Mouse (Mus musculus) embryonic facial prominence, embryonic 11.5 days (tissue): ENCODE results near the gene Myh9. TPM values are rescaled to one million over a fixed set of nuclear protein-coding genes. Genes with fewer than 3 reads are reported as not detected.

Experiments
- ATAC-seq: fragments of 200-750 bp; cut with Nextera tagmentation; replicated peaks from 2 replicates; pipeline ENCODE4 v1.8.0; 2017; ENCODE audit warnings: low read depth; ENCODE audit not compliant: insufficient number of reproducible peaks, low FRiP score, low TSS enrichment
- DNase-seq: peaks from one replicate; pipeline ENCODE4 v3.0.0-alpha.2; 2015; ENCODE audit warnings: low spot score
- H3K27ac ChIP-seq: fragments of 300-500 bp; sonication (generic); replicated peaks from 2 replicates; pipeline ENCODE4 v1.5.1; 2014; ENCODE audit warnings: mild to moderate bottlenecking, low read depth, low read length, control low read depth
- H3K27me3 ChIP-seq: fragments of 300-500 bp; sonication (generic); 2 replicates; pipeline ENCODE4 v1.6.1; 2014; ENCODE audit warnings: mild to moderate bottlenecking, low read length, moderate library complexity, mixed read lengths; ENCODE audit not compliant: control insufficient read depth, insufficient read depth
- H3K36me3 ChIP-seq: fragments of 300-500 bp; sonication (generic); replicated peaks from 2 replicates; pipeline ENCODE4 v1.6.1; 2014; ENCODE audit warnings: low read depth, mild to moderate bottlenecking, low read length, moderate library complexity, mixed read lengths; ENCODE audit not compliant: control insufficient read depth, insufficient read depth
- H3K4me1 ChIP-seq: fragments of 300-500 bp; sonication (generic); 2 replicates; pipeline ENCODE4 v1.6.1; 2014; ENCODE audit warnings: low read length, mixed read lengths; ENCODE audit not compliant: control insufficient read depth, insufficient read depth
- H3K4me2 ChIP-seq: fragments of 300-500 bp; sonication (generic); 2 replicates; pipeline ENCODE4 v1.6.1; 2014; ENCODE audit warnings: low read depth, mild to moderate bottlenecking, control low read depth, low read length, moderate library complexity
- H3K4me3 ChIP-seq: fragments of 300-500 bp; sonication (generic); 2 replicates; pipeline ENCODE4 v1.5.1; 2014; ENCODE audit warnings: low read depth, low read length, control low read depth
- H3K9ac ChIP-seq: fragments of 300-500 bp; sonication (generic); replicated peaks from 2 replicates; pipeline ENCODE4 v1.6.1; 2014; ENCODE audit warnings: mild to moderate bottlenecking, control low read depth, low read length
- H3K9me3 ChIP-seq: fragments of 300-500 bp; sonication (generic); replicated peaks from 2 replicates; pipeline ENCODE4 v1.6.1; 2016; ENCODE audit warnings: mild to moderate bottlenecking, low read length, inconsistent platforms, mixed read lengths; ENCODE audit not compliant: control insufficient read depth
- WGBS: fragments of 180-500 bp; shearing (Covaris S2); extraction: QIAGEN DNeasy Blood & Tissue Kit; methylation state at CpG from one replicate; pipeline ENCODE4 v1.1.7; 2014; 5-methylcytosine and 5-hydroxymethylcytosine counted together
- polyA plus RNA-seq: library from polyadenylated mRNA; unstranded; fragments of >200 nt; fragmentation: Nextera tagmentation; extraction: Ambion mirVana; gene quantifications from 2 replicates; pipeline ENCODE4 v1.2.1, GENCODE M21; 2014

The Myh9 gene
- polyA plus RNA-seq, 1 experiment from 2014 or later, result 23.4 TPM

DNA sequence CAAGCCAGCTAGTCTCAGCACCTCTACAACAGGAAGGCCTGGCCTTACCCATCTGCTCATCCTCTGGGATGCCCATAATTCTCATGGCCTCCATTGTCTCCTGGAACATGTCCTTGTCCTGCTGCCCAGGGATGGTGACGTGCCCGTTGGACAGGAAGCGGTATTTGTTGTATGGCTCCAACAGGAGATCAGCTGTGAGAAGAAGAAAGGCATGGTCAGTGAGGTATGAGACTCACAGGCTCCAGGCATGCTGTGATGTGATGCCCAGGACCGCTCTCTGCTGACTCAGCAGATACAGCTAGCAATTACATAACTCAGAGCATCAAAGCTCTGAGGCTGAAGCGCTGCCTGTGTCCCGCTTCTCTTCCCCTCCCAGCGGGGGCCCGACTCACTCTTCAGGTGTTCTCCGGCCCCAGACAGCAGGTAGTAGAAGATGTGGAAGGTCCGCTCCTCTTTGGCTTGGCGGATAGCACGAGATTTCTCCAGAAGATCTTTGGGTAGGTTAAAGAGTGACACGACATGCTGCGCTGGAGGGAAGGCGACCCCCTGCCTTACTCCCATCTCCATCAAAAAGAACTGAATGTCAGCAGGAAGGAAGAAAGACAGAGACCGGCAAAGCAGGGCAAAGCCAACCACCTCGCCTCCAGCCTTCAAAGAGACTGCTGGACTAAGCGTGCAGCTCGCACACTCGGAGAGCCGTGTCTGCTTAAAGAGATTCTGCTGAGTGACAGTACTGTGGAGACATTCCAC lies 51.1 kb downstream of the Myh9 start:
- Histone ChIP-seq H3K9me3 (no peaks in the 10 kb centered on the region), H3K27ac (no peak overlapping the region), H3K4me3 (no peak overlapping the region), H3K9ac (no peak overlapping the region), H3K4me2 (no peak overlapping the region), H3K36me3 (peaks cover 10% of the 10 kb centered on the region), H3K4me1 (no peaks in the 10 kb centered on the region), H3K27me3 (no peaks in the 10 kb centered on the region)
- DNase-seq (no peak), ATAC-seq (no peak)
- 91% methylated on average over 21 of the region's 21 CpGs for WGBS

DNA sequence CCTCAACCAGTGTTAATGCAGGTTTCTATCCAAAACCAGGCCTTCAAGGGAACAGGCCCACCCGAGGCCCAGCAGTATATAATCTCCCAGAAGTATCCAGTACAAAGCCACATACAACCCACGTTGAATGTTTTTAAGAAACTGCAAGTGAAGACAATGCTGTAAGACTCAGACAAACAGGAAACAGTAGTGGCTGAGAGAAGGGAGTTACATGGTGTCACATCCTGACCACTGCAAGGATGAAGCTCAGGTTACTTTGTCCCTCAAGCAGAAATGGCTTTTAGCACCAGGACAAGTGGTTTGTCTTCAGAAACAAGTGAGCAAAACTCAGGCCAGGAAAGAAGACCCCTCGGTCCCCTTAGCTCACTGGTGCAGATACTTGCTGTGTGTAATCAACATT lies 52.8 kb downstream of the Myh9 start:
- DNase-seq (no peak), ATAC-seq (no peak)
- no peak overlapping the region for H3K9ac ChIP-seq
- no peaks in the 10 kb centered on the region for H3K4me1 ChIP-seq
- H3K36me3 ChIP-seq, result peaks cover 10% of the 10 kb centered on the region
- H3K9me3 ChIP-seq, result no peaks in the 10 kb centered on the region
- H3K27me3 ChIP-seq, result no peaks in the 10 kb centered on the region
- no peak overlapping the region for H3K4me2 ChIP-seq
- H3K4me3 ChIP-seq, result no peak overlapping the region
- WGBS, result 85% methylated on average over 3 of the region's 3 CpGs
- H3K27ac ChIP-seq, result no peak overlapping the region

DNA sequence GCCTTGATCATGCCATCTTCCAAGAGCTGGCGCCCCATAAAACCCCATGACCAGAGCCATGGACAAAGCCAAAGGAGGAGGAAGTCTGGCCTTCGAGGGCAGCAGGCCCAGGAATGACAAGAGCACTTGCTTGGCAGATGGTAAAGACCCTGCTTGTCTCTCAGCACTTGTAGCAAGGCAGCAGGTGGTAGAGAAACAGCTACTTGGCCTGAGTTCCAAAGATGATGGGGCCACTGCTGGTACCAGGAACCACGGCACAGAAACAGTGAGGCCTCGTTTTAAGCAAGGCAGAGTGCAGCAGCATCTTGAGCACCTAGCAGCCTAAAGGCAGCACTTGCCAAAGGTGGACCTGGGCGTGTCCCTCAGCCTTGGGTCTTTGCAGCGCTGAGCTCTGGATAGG lies 53.6 kb downstream of the Myh9 start:
- Histone ChIP-seq H3K4me3 (no peak overlapping the region), H3K4me2 (no peak overlapping the region), H3K4me1 (no peaks in the 10 kb centered on the region), H3K36me3 (peaks cover 10% of the 10 kb centered on the region), H3K27ac (no peak overlapping the region), H3K9me3 (no peaks in the 10 kb centered on the region), H3K27me3 (no peaks in the 10 kb centered on the region), H3K9ac (no peak overlapping the region)
- no peak for DNase-seq
- no peak for ATAC-seq
- 85% methylated on average over 6 of the region's 6 CpGs for WGBS

DNA sequence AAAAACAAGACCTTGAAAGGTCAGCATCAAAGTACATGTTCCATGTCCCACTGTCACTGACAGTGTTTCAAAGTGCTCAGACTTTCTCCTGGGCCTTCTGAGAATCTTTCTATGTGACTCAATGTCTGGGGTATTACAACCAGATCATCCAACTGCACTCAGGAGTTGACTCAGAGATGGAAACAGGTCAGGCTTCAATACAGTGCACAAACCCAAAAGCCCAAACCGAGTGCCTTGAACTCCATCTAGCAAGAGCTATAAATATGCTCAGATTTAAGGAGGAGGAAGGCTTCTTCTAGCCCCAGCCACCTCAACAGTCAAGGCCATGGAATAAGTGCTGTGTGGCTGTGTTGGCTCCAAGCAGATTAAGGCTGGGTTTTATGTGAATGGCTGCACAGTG lies 56.2 kb downstream of the Myh9 start:
- Histone ChIP-seq H3K27ac (no peak overlapping the region), H3K9ac (no peak overlapping the region), H3K9me3 (no peaks in the 10 kb centered on the region), H3K36me3 (peaks cover 16% of the 10 kb centered on the region), H3K4me3 (no peak overlapping the region), H3K4me1 (no peaks in the 10 kb centered on the region), H3K4me2 (no peak overlapping the region), H3K27me3 (no peaks in the 10 kb centered on the region)
- WGBS, result 91% methylated on average over 1 of the region's 1 CpGs
- ATAC-seq (no peak), DNase-seq (no peak)

DNA sequence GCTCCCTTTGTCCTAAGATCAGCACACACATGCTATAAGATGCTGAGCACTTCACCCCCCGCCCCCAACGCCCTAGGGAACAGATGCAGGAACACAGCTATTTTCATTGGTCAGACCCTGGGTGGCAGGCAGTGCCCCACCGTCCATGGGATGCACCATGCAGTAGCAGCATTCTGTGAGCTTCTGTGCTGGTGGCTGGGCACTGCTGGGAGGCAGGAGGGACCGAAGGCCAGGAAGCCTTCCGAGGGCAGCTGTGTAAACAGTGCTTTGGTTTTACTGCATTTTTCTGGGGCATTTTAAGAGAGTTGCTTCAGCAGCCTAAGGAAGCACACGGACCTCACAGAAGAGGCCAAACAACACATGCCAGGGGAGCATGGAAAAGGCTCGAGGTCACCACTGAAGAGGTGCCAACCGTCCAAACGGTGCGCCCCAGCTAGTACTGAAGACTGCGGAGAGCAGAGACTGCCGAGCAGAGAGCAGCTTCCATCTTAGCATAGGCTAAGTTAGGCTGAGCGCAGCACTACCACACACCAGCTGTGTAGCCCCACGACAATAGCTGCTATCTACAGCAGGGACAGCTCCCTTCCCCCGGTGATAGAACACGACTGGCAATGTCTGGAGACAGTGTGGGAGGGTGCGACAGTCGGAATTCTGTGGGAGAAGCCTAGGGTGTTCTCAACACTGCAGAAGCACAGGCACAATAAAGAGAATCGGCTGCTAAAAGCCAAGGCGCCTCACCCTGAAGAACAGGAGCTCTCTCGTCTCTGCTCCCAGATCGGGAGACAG lies 57.7 kb downstream of the Myh9 start:
- Histone ChIP-seq H3K4me1 (no peaks in the 10 kb centered on the region), H3K9ac (no peak overlapping the region), H3K4me3 (no peak overlapping the region), H3K9me3 (no peaks in the 10 kb centered on the region), H3K36me3 (peaks cover 9% of the 10 kb centered on the region), H3K27ac (no peak overlapping the region), H3K27me3 (no peaks in the 10 kb centered on the region), H3K4me2 (no peak overlapping the region)
- ATAC-seq, result no peak
- no peak for DNase-seq
- WGBS, result 68% methylated on average over 22 of the region's 22 CpGs

DNA sequence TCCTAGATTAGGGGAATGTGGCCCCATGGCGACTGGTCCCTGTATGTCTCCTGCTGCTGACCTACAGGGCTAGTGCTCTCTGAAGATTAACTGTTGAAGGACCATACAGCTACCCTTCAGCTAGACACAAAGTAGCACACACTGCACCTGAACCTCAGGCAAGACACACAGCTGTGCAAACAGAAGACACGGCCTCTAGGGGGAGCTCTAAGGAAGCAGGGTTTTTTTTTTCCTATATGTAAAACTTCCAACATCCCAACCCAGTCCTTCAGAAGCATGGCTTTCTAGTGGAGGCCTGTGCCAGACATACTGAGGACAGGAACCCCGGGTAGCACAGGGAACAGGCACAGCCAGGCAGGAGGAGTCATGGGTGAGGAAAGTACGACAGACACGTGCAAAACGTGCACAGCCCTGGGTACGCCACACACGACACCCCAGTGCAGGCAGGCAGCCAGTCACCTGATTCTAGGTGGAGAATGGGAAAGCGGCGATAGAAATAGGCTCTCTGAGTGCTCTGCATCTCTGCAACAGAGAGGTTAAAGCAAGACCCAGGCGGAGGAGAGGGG lies 59.4 kb downstream of the Myh9 start:
- no peak overlapping the region for H3K9ac ChIP-seq
- H3K4me2 ChIP-seq, result no peak overlapping the region
- peaks cover 9% of the 10 kb centered on the region for H3K36me3 ChIP-seq
- no peaks in the 10 kb centered on the region for H3K9me3 ChIP-seq
- peak; percentile 62 for DNase-seq
- no peak overlapping the region for H3K4me3 ChIP-seq
- ATAC-seq, result no peak
- H3K4me1 ChIP-seq, result no peaks in the 10 kb centered on the region
- no peaks in the 10 kb centered on the region for H3K27me3 ChIP-seq
- 82% methylated on average over 11 of the region's 11 CpGs for WGBS
- no peak overlapping the region for H3K27ac ChIP-seq

DNA sequence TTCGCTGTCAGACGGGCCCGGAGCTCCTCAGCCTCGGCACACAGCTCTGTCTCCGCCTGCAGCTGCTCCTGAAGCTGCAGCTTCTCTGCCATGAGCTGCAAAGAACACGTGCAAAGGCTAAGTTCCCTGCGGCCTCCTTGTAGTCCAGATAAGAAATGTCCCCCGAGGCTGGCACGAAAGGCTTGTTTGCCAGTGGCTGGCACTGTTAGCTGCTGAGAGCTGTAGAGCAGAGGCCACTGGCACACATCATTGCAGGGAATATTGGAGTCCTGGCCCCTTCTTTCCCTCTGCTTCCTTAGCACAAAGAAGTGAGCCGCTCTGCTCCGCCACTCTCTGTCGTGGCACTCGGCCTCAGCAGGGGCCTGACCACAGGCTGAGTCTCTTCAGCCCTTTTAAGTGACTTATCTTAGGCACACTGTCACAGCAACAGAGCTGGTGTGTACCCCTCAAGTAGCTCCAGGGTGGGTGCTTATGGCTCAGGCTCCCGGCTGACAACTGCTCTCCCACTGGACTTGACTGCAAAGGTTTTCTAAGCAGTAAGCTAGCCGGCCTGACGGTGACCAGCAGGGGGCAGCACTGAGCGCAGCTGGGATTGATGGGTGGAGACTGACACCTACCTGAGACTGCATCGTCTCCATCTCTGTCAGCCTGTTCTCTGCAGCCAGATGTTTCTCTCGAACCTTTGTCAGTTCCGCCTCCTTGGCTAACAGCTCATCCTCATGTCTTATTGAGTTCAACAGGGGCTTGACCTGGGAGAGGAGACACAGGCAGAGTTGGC lies 66.6 kb downstream of the Myh9 start:
- Histone ChIP-seq H3K36me3 (peaks cover 7% of the 10 kb centered on the region), H3K9ac (no peak overlapping the region), H3K4me2 (no peak overlapping the region), H3K4me1 (no peaks in the 10 kb centered on the region), H3K27me3 (no peaks in the 10 kb centered on the region), H3K9me3 (no peaks in the 10 kb centered on the region), H3K4me3 (no peak overlapping the region), H3K27ac (no peak overlapping the region)
- DNase-seq (peak; percentile 79), ATAC-seq (no peak)
- WGBS, result 71% methylated on average over 20 of the region's 20 CpGs
